Mouse (Mus musculus) neural tube, embryonic 14.5 days (tissue): ENCODE measurements around the gene Tenm2. TPM values are rescaled to one million over a fixed set of nuclear protein-coding genes. Genes with fewer than 3 reads are reported as not detected.

Source experiments
- ATAC-seq: fragments of 200-750 bp; cut with Nextera tagmentation; 2 replicates; pipeline ENCODE4 v1.8.0; 2017; ENCODE audit warnings: low read depth, mild to moderate bottlenecking, moderate TSS enrichment, moderate library complexity
- H3K27ac ChIP-seq: fragments of 300-500 bp; sonication (generic); 2 replicates; pipeline ENCODE4 v1.5.1; 2014; ENCODE audit warnings: low read depth, mild to moderate bottlenecking, control low read depth, low read length, moderate library complexity, mixed read lengths
- H3K27me3 ChIP-seq: fragments of 300-500 bp; sonication (generic); 2 replicates; pipeline ENCODE4 v1.6.1; 2014; ENCODE audit warnings: low read length; ENCODE audit not compliant: control insufficient read depth, insufficient read depth
- H3K36me3 ChIP-seq: fragments of 300-500 bp; sonication (generic); 2 replicates; pipeline ENCODE4 v1.6.1; 2014; ENCODE audit warnings: low read length, mixed read lengths; ENCODE audit not compliant: control insufficient read depth, insufficient read depth
- H3K4me1 ChIP-seq: fragments of 300-500 bp; sonication (generic); 2 replicates; pipeline ENCODE4 v1.6.1; 2014; ENCODE audit warnings: low read length; ENCODE audit not compliant: control insufficient read depth, insufficient read depth
- H3K4me2 ChIP-seq: fragments of 300-500 bp; sonication (generic); 2 replicates; pipeline ENCODE4 v1.6.1; 2014; ENCODE audit warnings: mild to moderate bottlenecking, low read depth, low read length, control low read depth
- H3K4me3 ChIP-seq: fragments of 300-500 bp; sonication (generic); 2 replicates; pipeline ENCODE4 v1.5.1; 2014; ENCODE audit warnings: low read depth, low read length, control low read depth, mixed read lengths
- H3K9ac ChIP-seq: fragments of 300-500 bp; sonication (generic); replicated peaks from 2 replicates; pipeline ENCODE4 v1.6.1; 2014; ENCODE audit warnings: low read depth, mild to moderate bottlenecking, control low read depth, low read length, mixed read lengths
- H3K9me3 ChIP-seq: fragments of 300-500 bp; sonication (generic); 2 replicates; pipeline ENCODE4 v1.6.1; 2016; ENCODE audit warnings: low read length; ENCODE audit not compliant: control insufficient read depth
- WGBS: fragments of 180-500 bp; shearing (Covaris S2); extraction: QIAGEN DNeasy Blood & Tissue Kit; methylation state at CpG from one replicate; pipeline ENCODE4 v1.1.7; 2014; 5-methylcytosine and 5-hydroxymethylcytosine counted together
- polyA plus RNA-seq: library from polyadenylated mRNA; unstranded; fragments of >200 nt; fragmentation: Nextera tagmentation; extraction: Ambion mirVana; gene quantifications from 2 replicates; pipeline ENCODE4 v1.2.1, GENCODE M21; 2014

Tenm2 gene
- polyA plus RNA-seq, 1 experiment from 2014 or later = 32.2 TPM

DNA sequence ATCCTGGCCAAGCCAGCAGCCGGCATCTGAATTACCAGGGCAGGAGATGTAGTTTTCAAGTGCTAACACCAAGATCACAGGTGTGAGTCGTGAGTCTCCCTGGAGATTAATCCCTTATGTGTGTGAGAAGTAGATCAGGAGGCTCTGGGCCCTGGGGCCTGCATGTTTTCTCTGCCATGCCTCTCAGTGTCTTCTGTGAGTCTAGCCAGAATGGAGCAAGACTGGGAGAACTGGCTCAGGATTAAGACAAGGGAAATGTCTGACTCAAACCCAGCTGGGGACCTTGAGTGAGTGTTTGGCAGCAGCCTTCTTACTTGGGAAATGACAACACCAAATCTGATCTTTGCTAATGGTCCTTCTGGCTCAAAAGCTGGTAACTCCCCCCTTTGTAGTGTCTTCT, 1183.2 kb downstream of the Tenm2 start:
- Histone ChIP-seq H3K9ac (no peak overlapping the region), H3K4me3 (no peak overlapping the region), H3K9me3 (no peaks in the 10 kb centered on the region), H3K27me3 (no peaks in the 10 kb centered on the region), H3K27ac (no peak overlapping the region), H3K4me1 (no peaks in the 10 kb centered on the region), H3K36me3 (no peaks in the 10 kb centered on the region), H3K4me2 (no peak overlapping the region)
- WGBS = 83% methylated on average over 2 of the region's 2 CpGs
- ATAC-seq = no peak

DNA sequence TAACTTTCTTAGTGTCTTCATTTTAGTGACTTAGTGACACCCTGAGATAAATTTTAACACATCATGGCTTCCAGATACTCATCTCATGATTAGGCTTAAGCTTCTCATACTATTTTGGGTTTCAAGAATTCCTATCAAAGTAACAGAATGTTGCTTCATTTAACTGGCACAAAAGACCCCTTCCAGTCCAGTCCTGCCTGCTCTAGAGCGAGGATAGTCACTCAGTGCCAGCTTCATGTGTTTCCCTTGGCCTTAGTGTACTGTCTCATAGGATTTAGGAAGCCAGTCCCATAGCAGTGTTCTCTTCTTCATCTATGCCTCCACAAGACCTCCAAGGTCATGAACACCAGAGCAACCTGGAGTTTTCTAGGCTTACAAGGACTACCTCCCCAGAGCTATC, 1183.7 kb downstream of the Tenm2 start:
- Histone ChIP-seq H3K27me3 (no peaks in the 10 kb centered on the region), H3K9ac (no peak overlapping the region), H3K4me2 (no peak overlapping the region), H3K27ac (no peak overlapping the region), H3K4me1 (no peaks in the 10 kb centered on the region), H3K9me3 (no peaks in the 10 kb centered on the region), H3K4me3 (no peak overlapping the region), H3K36me3 (peaks cover 3% of the 10 kb centered on the region; the same call in 1 of the 2 replicates)
- no peak for ATAC-seq
- WGBS = 91% methylated on average over 1 of the region's 1 CpGs

DNA sequence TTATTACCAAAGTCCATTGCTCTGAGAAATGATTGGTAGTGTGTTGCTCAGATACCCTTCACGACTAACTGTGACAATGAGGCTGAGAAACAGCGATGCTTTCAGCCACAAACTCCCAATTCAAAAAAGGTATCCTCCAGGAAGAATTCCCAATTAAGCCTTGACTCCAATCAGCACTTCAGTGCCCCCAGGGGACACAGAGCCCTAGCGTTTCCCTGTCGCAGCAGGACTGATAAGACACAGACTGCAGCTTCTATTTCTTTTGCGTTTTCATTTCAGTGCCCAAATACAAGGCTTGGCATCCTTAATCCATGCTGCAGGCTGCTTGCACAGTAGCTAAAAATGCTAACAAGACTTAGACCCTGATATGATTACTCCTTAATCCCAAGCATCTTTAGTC, 1186.2 kb downstream of the Tenm2 start:
- H3K4me2 ChIP-seq = no peak overlapping the region
- no peak overlapping the region for H3K27ac ChIP-seq
- H3K4me3 ChIP-seq = no peak overlapping the region
- H3K9me3 ChIP-seq = no peaks in the 10 kb centered on the region
- H3K4me1 ChIP-seq = no peaks in the 10 kb centered on the region
- 16% methylated on average over 5 of the region's 5 CpGs for WGBS
- H3K27me3 ChIP-seq = no peaks in the 10 kb centered on the region
- H3K36me3 ChIP-seq = peaks cover 5% of the 10 kb centered on the region; the same call in 1 of the 2 replicates
- no peak overlapping the region for H3K9ac ChIP-seq
- no peak for ATAC-seq

- Histone ChIP-seq H3K27ac (no peak overlapping the region), H3K9ac (no peak overlapping the region), H3K4me3 (peak overlapping the region; percentile 11; the same call in 1 of the 2 replicates), H3K4me2 (peak overlapping the region; percentile 23), H3K27me3 (no peaks in the 10 kb centered on the region), H3K9me3 (no peaks in the 10 kb centered on the region), H3K4me1 (no peaks in the 10 kb centered on the region), H3K36me3 (peaks cover 5% of the 10 kb centered on the region; the same call in 1 of the 2 replicates)
- WGBS = 3% methylated on average over 13 of the region's 13 CpGs
- ATAC-seq = peak; percentile 72; the same call in 1 of the 2 replicates
These were observed 1190.0 kb downstream of the Tenm2 start for GRCm38 (mm10) chr11:36045681-36046276.

GRCm38 (mm10) chr11:36041411-36041810, 1194.4 kb downstream of the Tenm2 start:
- H3K36me3 ChIP-seq = no peaks in the 10 kb centered on the region
- no peak overlapping the region for H3K9ac ChIP-seq
- whole genome bisulfite sequencing = 86% methylated on average over 13 of the region's 13 CpGs
- no peaks in the 10 kb centered on the region for H3K27me3 ChIP-seq
- ATAC-seq = no peak
- no peaks in the 10 kb centered on the region for H3K9me3 ChIP-seq
- H3K4me3 ChIP-seq = no peak overlapping the region
- H3K27ac ChIP-seq = no peak overlapping the region
- 0 out of 2 replicates have a peak, but pooled peaks cover 3% of the 10 kb centered on the region for H3K4me1 ChIP-seq
- no peak overlapping the region for H3K4me2 ChIP-seq

- ATAC-seq = no peak
- Histone ChIP-seq H3K4me3 (no peak overlapping the region), H3K27ac (no peak overlapping the region), H3K36me3 (no peaks in the 10 kb centered on the region), H3K27me3 (no peaks in the 10 kb centered on the region), H3K4me1 (0 out of 2 replicates have a peak, but pooled peaks cover 7% of the 10 kb centered on the region), H3K4me2 (no peak overlapping the region), H3K9me3 (no peaks in the 10 kb centered on the region), H3K9ac (no peak overlapping the region)
- 61% methylated on average over 10 of the region's 10 CpGs for WGBS
These were observed 1195.1 kb downstream of the Tenm2 start for GRCm38 (mm10) chr11:36040508-36041233.

DNA sequence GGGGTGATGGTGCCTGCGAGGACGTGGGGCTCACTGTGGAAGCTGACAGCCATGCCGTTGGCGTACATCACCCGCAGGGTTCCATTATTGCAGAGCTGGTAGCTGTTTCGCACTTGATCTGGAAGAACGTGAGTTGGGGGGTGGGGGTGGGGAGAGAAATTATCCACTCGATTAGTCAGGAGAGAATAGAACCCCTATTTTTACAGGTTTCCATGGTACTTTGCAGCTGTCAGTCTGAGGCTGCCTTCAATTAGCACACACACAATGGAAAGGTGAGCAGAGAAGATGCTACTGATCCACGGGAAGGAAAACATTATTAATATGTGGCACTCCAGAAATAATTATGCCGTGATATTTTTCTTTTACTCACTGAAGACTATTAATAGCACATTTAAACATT, 1195.9 kb downstream of the Tenm2 start:
- H3K9me3 ChIP-seq = no peaks in the 10 kb centered on the region
- no peak overlapping the region for H3K4me2 ChIP-seq
- WGBS = 48% methylated on average over 10 of the region's 10 CpGs
- no peak overlapping the region for H3K9ac ChIP-seq
- 0 out of 2 replicates have a peak, but pooled peaks cover 7% of the 10 kb centered on the region for H3K4me1 ChIP-seq
- no peaks in the 10 kb centered on the region for H3K27me3 ChIP-seq
- no peak for ATAC-seq
- H3K4me3 ChIP-seq = no peak overlapping the region
- H3K27ac ChIP-seq = no peak overlapping the region
- no peaks in the 10 kb centered on the region for H3K36me3 ChIP-seq

- 64% methylated on average over 3 of the region's 3 CpGs for WGBS
- ATAC-seq = no peak
- no peaks in the 10 kb centered on the region for H3K27me3 ChIP-seq
- 0 out of 2 replicates have a peak, but pooled peaks cover 7% of the 10 kb centered on the region for H3K4me1 ChIP-seq
- H3K9ac ChIP-seq = no peak overlapping the region
- no peaks in the 10 kb centered on the region for H3K36me3 ChIP-seq
- no peak overlapping the region for H3K27ac ChIP-seq
- no peaks in the 10 kb centered on the region for H3K9me3 ChIP-seq
- no peak overlapping the region for H3K4me2 ChIP-seq
- no peak overlapping the region for H3K4me3 ChIP-seq
These were observed 1197.4 kb downstream of the Tenm2 start for GRCm38 (mm10) chr11:36038386-36038785.

GRCm38 (mm10) chr11:36037311-36037710, 1198.5 kb downstream of the Tenm2 start:
- Histone ChIP-seq H3K4me2 (no peak overlapping the region), H3K4me1 (0 out of 2 replicates have a peak, but pooled peaks cover 7% of the 10 kb centered on the region), H3K27me3 (no peaks in the 10 kb centered on the region), H3K9ac (no peak overlapping the region), H3K36me3 (no peaks in the 10 kb centered on the region), H3K4me3 (no peak overlapping the region), H3K27ac (no peak overlapping the region), H3K9me3 (no peaks in the 10 kb centered on the region)
- WGBS = 64% methylated on average over 4 of the region's 4 CpGs
- no peak for ATAC-seq
